Mouse (Mus musculus): ENCODE results near the gene Cldn13.
A peak's percentile ranks its signal among the peaks of the same experiment; 100 is the strongest.
"Not testable (repeated sequence)": the region's sequence is repeated elsewhere in the genome, so short reads cannot be mapped to it uniquely, and the experiment has no call there.

Gene Cldn13

GRCm38 (mm10) chr5:134915311-134915710 lies at the start of gene Cldn13:
Gene Cldn13 (minus strand): TSS chr5:134915526.
- DNase-seq, result no peak

GRCm38 (mm10) chr5:134964655-134965054 lies 49.3 kb upstream of the Cldn13 start:
- not testable (repeated sequence) for DNase-seq

GRCm38 (mm10) chr5:134963546-134963945 lies 48.2 kb upstream of the Cldn13 start:
- peak; percentile 55 to 69 for DNase-seq

GRCm38 (mm10) chr5:134961519-134961918 lies 46.2 kb upstream of the Cldn13 start:
- no peak for DNase-seq

- DNase-seq, result no peak
These were observed 45.1 kb upstream of the Cldn13 start for GRCm38 (mm10) chr5:134960430-134960829.

DNA sequence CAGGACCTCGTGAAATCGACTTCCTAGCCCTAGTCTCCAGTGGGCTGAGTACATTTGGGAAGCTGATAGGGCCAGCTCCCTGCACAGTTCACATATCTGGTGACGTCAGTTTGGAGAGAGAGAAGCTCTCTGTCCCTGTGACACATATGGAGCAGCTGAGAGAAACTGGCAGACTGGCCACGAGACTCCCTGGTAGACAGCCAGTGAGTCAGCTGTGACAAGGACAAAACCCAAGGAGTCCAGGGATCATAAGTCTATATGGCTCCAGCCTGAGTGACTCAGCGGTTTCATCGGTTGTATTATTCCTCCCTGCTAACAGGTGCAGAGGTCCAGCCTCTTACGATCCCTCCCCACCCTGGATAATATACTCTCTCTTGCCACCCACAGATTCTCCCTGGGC lies 43.8 kb upstream of the Cldn13 start:
- DNase-seq, result peak in 1 of 2 experiments; percentile 25

DNA sequence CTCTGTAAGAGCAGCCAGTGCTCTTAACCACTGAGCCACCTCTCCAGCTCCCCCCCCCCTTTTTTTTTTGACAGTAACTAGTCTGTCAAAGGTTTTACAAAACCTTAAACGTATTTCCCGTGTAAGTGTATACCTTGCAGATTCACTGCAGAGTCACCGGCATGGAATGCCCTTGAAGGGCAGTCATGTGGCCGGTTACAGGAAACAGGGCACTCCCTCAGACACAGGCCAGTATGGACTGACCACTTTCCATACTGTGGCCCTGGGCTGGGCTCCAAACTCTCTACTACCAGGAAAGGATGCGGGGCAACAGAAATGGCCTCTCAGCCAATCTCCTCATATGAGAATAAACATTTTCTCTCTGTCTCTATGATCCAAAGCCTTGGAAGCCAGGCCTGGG lies 40.2 kb upstream of the Cldn13 start:
- no peak for DNase-seq

- DNase-seq, result peak; percentile 15 to 21
These were observed 35.9 kb upstream of the Cldn13 start for GRCm38 (mm10) chr5:134951053-134951884.

DNA sequence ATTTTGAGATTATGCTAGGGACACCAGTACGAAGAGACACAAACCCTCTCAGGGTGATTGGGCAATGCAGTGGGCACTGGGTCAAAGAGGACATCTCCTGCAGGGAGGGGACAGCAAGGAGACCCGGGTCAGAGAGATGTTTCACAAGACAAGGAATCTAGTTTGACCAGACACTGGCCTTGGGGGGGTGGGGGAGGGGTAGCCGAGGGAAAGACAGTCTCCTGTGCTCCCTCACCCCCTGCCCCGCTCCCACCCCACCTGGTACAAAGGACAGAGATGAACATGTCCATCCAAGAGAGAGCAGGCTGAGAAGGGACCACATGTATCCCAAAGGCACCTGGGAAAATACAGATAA lies 32.7 kb upstream of the Cldn13 start:
- no peak for DNase-seq

DNA sequence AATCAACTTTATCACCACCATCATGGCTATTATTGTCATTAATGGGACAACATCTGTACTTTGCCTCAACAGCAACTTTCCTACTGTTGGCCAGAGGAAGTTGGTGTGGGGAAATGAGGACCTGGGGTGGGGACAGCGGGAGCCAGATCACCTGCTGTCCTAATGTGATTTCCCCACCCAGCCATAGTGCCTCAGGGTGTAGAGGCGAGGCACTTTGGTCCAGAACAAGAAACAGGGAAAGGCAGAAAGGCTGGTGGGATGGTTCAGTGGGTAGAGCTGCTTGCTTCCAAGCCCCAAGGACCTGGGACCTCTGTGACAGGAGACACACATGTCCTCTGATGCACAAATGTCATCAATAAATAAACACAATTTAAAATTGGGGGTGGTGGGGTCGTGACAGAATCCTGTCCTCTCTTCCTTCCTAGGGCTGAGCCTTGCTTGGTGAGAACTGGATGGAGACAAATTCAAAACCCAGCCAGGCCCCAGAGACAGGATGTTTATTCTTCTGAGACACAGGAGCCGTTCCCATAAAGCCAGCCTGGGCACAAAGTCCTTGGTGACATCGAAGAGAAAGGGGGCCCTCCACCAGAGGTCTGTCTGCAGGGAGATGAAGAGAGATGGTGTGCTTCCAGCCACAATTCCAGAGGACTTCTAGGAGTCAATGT lies 32.2 kb upstream of the Cldn13 start:
- DNase-seq, result no peak

DNA sequence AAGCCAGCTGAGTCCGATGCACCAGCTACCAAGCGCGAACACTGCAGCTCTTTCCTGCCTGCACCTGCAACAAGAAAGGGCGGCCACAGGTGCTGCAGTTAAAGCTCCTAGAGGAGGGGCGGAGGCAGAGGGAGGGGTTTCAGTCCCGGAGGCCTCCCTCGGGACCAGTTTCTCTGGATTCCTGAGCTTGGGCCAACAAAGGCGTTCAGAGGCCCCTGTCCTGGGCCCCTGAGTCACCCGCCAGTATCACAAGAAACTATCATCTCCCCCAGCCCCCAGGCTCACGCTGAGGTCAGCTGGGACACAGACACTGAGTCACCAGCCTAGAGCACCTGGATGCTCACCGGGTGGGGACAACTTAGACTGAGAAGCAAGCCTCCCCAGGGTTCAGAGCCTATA lies 31.5 kb upstream of the Cldn13 start, which contains the start of gene Cldn4:
TSS of gene Cldn4 (minus strand) at position 78 of the 399 bp plus-strand sequence.
- DNase-seq, result peak; percentile 31 to 45

- DNase-seq, result no peak
These were observed 30.9 kb upstream of the Cldn13 start for GRCm38 (mm10) chr5:134946063-134946856.

- no peak for DNase-seq
These were observed 30.1 kb upstream of the Cldn13 start for GRCm38 (mm10) chr5:134945266-134945959.

- DNase-seq, result no peak
These were observed 28.9 kb upstream of the Cldn13 start for GRCm38 (mm10) chr5:134944179-134944578.

DNA sequence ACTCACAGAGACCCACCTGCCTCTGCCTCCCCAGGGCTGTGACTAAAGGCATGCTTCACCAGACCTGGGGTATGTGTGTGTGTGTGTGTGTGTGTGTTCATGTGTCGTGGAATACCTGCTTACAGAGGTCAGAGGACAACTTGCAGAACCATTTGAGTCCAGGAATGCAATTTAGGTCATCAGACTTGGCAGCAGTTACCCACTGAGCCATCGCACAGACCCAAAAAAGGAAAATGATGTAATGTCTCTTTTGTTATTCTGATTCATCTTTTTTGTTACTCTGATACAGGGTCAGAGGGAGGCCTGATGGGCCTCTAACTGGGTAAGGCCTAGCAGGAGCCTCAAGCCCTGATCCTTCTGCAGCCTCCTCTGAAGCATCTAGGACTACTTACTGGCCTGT lies 27.4 kb upstream of the Cldn13 start:
- DNase-seq, result peak; percentile 36 to 50

DNA sequence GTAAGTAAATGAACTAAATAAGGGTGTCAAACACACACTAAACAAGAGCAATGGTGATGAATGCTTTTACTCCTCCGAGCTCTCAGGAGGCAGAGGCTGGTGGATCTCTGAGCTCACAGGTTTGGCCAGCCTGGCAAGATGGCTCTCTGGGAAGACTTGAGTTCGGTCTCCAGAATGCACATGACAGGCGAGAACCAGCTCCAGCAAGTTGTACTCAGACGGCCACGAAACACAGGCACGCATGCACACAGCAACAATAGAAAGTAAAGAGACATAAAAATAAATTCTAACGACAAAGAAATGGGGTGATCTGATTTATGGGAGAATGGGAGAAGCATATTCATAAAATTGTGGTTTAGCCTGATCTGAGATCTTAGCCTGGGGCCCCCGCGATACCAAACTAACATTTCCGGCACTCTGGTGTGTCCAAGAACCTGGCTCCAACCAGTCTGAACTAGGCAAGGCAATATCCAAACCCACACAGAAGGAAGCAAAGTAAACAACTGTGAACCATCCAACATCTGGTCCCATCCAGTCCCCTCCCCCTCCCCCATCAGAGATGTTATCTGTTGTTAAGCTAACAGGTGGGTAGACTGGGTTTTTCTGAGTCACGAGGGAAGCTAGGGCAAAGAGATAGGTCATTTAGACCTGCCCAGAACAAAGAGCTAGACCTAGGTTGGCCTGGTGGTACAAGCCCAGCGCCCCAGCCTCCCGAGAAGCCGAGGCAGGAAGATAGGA lies 26.3 kb upstream of the Cldn13 start:
- peak; percentile 39 to 65 for DNase-seq

GRCm38 (mm10) chr5:134939554-134939953 lies 24.2 kb upstream of the Cldn13 start:
- not testable (repeated sequence) for DNase-seq

- no peak for DNase-seq
These were observed 23.7 kb upstream of the Cldn13 start for GRCm38 (mm10) chr5:134939069-134939468.

GRCm38 (mm10) chr5:134936626-134937185 lies 21.4 kb upstream of the Cldn13 start:
- no peak for DNase-seq

GRCm38 (mm10) chr5:134936051-134936450 lies 20.7 kb upstream of the Cldn13 start:
- no peak for DNase-seq

DNA sequence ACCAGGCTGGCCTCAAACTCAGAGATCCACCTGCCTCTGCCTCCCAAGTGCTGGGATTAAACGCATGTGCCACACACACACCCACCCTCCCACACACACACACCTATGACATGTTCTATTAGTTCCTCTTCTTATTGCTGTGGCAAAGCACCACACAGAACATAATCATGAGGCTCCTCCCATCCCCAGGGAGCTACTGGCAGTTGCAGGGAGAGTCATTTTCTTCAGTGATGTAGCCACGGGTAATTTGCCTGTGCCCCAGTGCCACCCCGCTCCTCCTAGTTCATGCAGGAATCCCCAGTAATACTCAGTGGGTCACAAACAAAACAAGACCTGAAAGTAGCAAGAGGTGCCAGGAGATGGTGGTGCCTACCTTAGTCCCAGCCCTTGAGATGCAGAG lies 19.3 kb upstream of the Cldn13 start:
- no peak for DNase-seq

DNA sequence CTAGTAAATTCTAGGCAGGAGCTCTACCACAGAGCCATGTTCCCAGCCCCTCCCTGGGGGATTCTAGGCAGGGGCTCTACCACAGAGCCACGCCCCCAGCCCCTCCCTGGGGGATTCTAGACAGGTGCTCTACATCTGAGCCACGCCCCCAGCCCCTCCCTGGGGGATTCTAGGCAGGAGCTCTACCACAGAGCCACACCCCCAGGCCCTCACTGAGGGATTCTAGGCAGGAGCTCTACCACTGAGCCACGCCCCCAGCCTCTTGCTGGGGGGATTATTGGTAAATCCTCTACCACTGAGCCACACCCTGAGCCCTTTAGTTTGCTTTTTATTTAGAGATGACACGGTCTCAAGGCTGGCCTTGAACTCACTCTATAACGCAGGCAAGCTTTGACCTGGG lies 18.4 kb upstream of the Cldn13 start:
- not testable (repeated sequence) for DNase-seq

Measured in kidney, postnatal 36 days (tissue).